Comparison of ENCODE assay signal across 8 mouse cellular contexts in the genomic region with DNA sequence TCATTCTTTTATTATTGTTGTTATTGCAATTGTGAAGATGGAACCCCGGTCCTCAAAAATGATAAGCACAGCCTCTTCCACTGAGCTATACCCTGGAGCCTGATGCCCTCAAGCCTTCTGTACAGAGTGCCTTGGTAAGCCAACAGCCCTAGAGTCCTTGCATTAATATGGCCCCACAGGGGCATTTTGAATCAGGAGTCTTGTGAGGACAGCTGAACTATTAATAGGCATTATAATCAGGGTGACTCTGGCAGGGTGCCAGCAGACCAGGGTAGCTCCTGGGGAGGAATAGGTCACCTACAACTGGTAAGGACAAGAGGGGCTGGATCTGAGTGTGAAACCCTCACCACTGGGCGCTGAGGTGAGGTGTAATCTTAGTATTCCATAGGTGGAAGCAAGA. TPM values are rescaled to one million over a fixed set of nuclear protein-coding genes. Genes with fewer than 3 reads are reported as not detected.
A peak's percentile ranks its signal among the peaks of the same experiment; 100 is the strongest.
DNase-seq lines count a peak whose midpoint lies in the region; ATAC-seq and TF ChIP-seq lines count a peak whose summit lies in the region.

No protein-coding gene starts in this region.

- no peak for TF ChIP-seq EP300 in stomach, postnatal 0 days (optimal IDR thresholded peaks at IDR 0.05)

- TF ChIP-seq CTCF in stomach, postnatal 0 days (IDR thresholded peaks at IDR 0.05; ENCODE audit: low read depth) = no peak

- no peak for DNase-seq in lung, postnatal 14 days
- DNase-seq in hindbrain, embryonic 11.5 days (ENCODE audit: low spot score) = no peak
- DNase-seq in stomach, postnatal 0 days (ENCODE audit: low spot score) = peak; percentile 57
- no peak for DNase-seq in thymus, postnatal 0 days (ENCODE audit: low spot score)
- DNase-seq in spleen, postnatal 4 days (ENCODE audit: low spot score in 2 of 2) = no peak

- peaks cover 32% of the 10 kb centered on the region for H3K4me1 ChIP-seq in lung, embryonic 15.5 days
- peaks cover 16% of the 10 kb centered on the region for H3K4me1 ChIP-seq in embryonic facial prominence, embryonic 13.5 days
- H3K4me1 ChIP-seq in hindbrain, embryonic 11.5 days (replicated peaks; ENCODE audit: control insufficient read depth, insufficient read depth, low read length) = peaks cover 5% of the 10 kb centered on the region; the same call in 1 of the 2 replicates
- H3K4me1 ChIP-seq in limb, embryonic 15.5 days = peaks cover 22% of the 10 kb centered on the region
- peaks cover 3% of the 10 kb centered on the region; the same call in 1 of the 2 replicates for H3K4me1 ChIP-seq in stomach, postnatal 0 days (replicated peaks; ENCODE audit: control insufficient read depth, insufficient read depth)

- WGBS in lung, embryonic 15.5 days = 46% methylated on average over 2 of the region's 2 CpGs
- 58% methylated on average over 2 of the region's 2 CpGs for WGBS in embryonic facial prominence, embryonic 13.5 days
- WGBS in hindbrain, embryonic 11.5 days = 60% methylated on average over 2 of the region's 2 CpGs
- WGBS in limb, embryonic 15.5 days = 51% methylated on average over 2 of the region's 2 CpGs
- 51% methylated on average over 2 of the region's 2 CpGs for WGBS in stomach, postnatal 0 days

- peak overlapping the region; percentile 31 for H3K9ac ChIP-seq in lung, embryonic 15.5 days
- peak overlapping the region; percentile 65 for H3K9ac ChIP-seq in embryonic facial prominence, embryonic 13.5 days
- peak overlapping the region; percentile 20; the same call in 1 of the 2 replicates for H3K9ac ChIP-seq in hindbrain, embryonic 11.5 days (ENCODE audit: low read depth, low read length)
- H3K9ac ChIP-seq in limb, embryonic 15.5 days = no peak overlapping the region; the same call in 1 of the 2 replicates
- peak overlapping the region; percentile 14; the same call in 1 of the 2 replicates for H3K9ac ChIP-seq in stomach, postnatal 0 days (ENCODE audit: low read length)

- peak overlapping the region; percentile 70 for H3K4me2 ChIP-seq in lung, embryonic 15.5 days
- peak overlapping the region; percentile 66 for H3K4me2 ChIP-seq in embryonic facial prominence, embryonic 13.5 days
- H3K4me2 ChIP-seq in hindbrain, embryonic 11.5 days (replicated peaks; ENCODE audit: low read depth, low read length) = peak overlapping the region; percentile 49
- peak overlapping the region; percentile 86 for H3K4me2 ChIP-seq in limb, embryonic 15.5 days
- H3K4me2 ChIP-seq in stomach, postnatal 0 days (replicated peaks; ENCODE audit: low read depth) = peak overlapping the region; percentile 69

- no peaks in the 10 kb centered on the region for H3K27me3 ChIP-seq in lung, embryonic 15.5 days
- no peaks in the 10 kb centered on the region for H3K27me3 ChIP-seq in embryonic facial prominence, embryonic 13.5 days
- H3K27me3 ChIP-seq in hindbrain, embryonic 11.5 days (ENCODE audit: control insufficient read depth, insufficient read depth, low read length) = no peaks in the 10 kb centered on the region
- H3K27me3 ChIP-seq in limb, embryonic 15.5 days = no peaks in the 10 kb centered on the region
- H3K27me3 ChIP-seq in stomach, postnatal 0 days (ENCODE audit: control insufficient read depth, insufficient read depth, low read length) = no peaks in the 10 kb centered on the region

- peaks cover 10% of the 10 kb centered on the region; the same call in 1 of the 2 replicates for H3K36me3 ChIP-seq in lung, embryonic 15.5 days
- peaks cover 17% of the 10 kb centered on the region for H3K36me3 ChIP-seq in embryonic facial prominence, embryonic 13.5 days
- H3K36me3 ChIP-seq in hindbrain, embryonic 11.5 days (ENCODE audit: control insufficient read depth, insufficient read depth, low read length) = no peaks in the 10 kb centered on the region
- H3K36me3 ChIP-seq in limb, embryonic 15.5 days = peaks cover 10% of the 10 kb centered on the region
- H3K36me3 ChIP-seq in stomach, postnatal 0 days (ENCODE audit: control insufficient read depth, insufficient read depth, low read length) = 0 out of 2 replicates have a peak, but pooled peaks cover 2% of the 10 kb centered on the region

- peak overlapping the region; percentile 50 for H3K27ac ChIP-seq in lung, embryonic 15.5 days
- H3K27ac ChIP-seq in embryonic facial prominence, embryonic 13.5 days = peak overlapping the region; percentile 48; the same call in 1 of the 2 replicates
- H3K27ac ChIP-seq in hindbrain, embryonic 11.5 days (ENCODE audit: low read depth, low read length) = no peak overlapping the region
- H3K27ac ChIP-seq in limb, embryonic 15.5 days = peak overlapping the region; percentile 54
- H3K27ac ChIP-seq in stomach, postnatal 0 days (replicated peaks) = peak overlapping the region; percentile 58; the same call in 1 of the 2 replicates

- H3K4me3 ChIP-seq in lung, embryonic 15.5 days = peak overlapping the region; percentile 49
- peak overlapping the region; percentile 78 for H3K4me3 ChIP-seq in embryonic facial prominence, embryonic 13.5 days
- H3K4me3 ChIP-seq in hindbrain, embryonic 11.5 days (ENCODE audit: low read depth, low read length) = peak overlapping the region; percentile 31; the same call in 1 of the 2 replicates
- peak overlapping the region; percentile 65 for H3K4me3 ChIP-seq in limb, embryonic 15.5 days
- peak overlapping the region; percentile 39; the same call in 1 of the 2 replicates for H3K4me3 ChIP-seq in stomach, postnatal 0 days (ENCODE audit: low read depth, low read length)

- no peak for ATAC-seq in lung, embryonic 15.5 days (ENCODE audit: borderline replicate concordance, extremely low read depth, low FRiP score, low TSS enrichment)
- ATAC-seq in embryonic facial prominence, embryonic 13.5 days (ENCODE audit: insufficient number of reproducible peaks, insufficient read depth, low FRiP score, low TSS enrichment, low read depth) = no peak
- no peak for ATAC-seq in hindbrain, embryonic 11.5 days (ENCODE audit: low FRiP score)
- ATAC-seq in limb, embryonic 15.5 days (ENCODE audit: insufficient number of reproducible peaks, low FRiP score, low TSS enrichment, low read depth) = no peak
- ATAC-seq in stomach, postnatal 0 days (ENCODE audit: low FRiP score, low TSS enrichment) = no peak

- no peaks in the 10 kb centered on the region for H3K9me3 ChIP-seq in lung, embryonic 15.5 days
- no peaks in the 10 kb centered on the region for H3K9me3 ChIP-seq in embryonic facial prominence, embryonic 13.5 days
- no peaks in the 10 kb centered on the region for H3K9me3 ChIP-seq in hindbrain, embryonic 11.5 days (ENCODE audit: control insufficient read depth, low read length)
- no peaks in the 10 kb centered on the region for H3K9me3 ChIP-seq in limb, embryonic 15.5 days
- H3K9me3 ChIP-seq in stomach, postnatal 0 days (ENCODE audit: control insufficient read depth, low read length) = no peaks in the 10 kb centered on the region

RNA-seq across cellular contexts. Expression of a gene that starts 0.8 kb away (rescaled TPM):
- 117 and 124 TPM in 2 replicates for polyA plus RNA-seq in lung, embryonic 15.5 days (2015; fragmentation: Nextera tagmentation; extraction: Ambion mirVana)
- 98.6 and 111 TPM in 2 replicates for polyA plus RNA-seq in embryonic facial prominence, embryonic 13.5 days (2015; fragmentation: Nextera tagmentation; extraction: Ambion mirVana)
- polyA plus RNA-seq in hindbrain, embryonic 11.5 days (2014; fragmentation: Nextera tagmentation; extraction: Ambion mirVana) = 94.8 and 96.9 TPM in 2 replicates
- 81.4 and 85.2 TPM in 2 replicates for polyA plus RNA-seq in limb, embryonic 15.5 days (2015; fragmentation: Nextera tagmentation; extraction: Ambion mirVana)
- 31.0 and 35.5 TPM in 2 replicates for polyA plus RNA-seq in stomach, postnatal 0 days (2015; fragmentation: Nextera tagmentation; extraction: Ambion mirVana)
- polyA plus RNA-seq in thymus, postnatal 0 days (2015; fragmentation: Nextera tagmentation; extraction: Ambion mirVana) = 60.0 and 77.9 TPM in 2 replicates

RNA-seq across cellular contexts. Expression of a gene that starts 57.5 kb away (rescaled TPM):
- polyA plus RNA-seq in lung, embryonic 15.5 days (2015; fragmentation: Nextera tagmentation; extraction: Ambion mirVana) = 5.1 and 5.8 TPM in 2 replicates
- 14.8 and 15.9 TPM in 2 replicates for polyA plus RNA-seq in embryonic facial prominence, embryonic 13.5 days (2015; fragmentation: Nextera tagmentation; extraction: Ambion mirVana)
- polyA plus RNA-seq in hindbrain, embryonic 11.5 days (2014; fragmentation: Nextera tagmentation; extraction: Ambion mirVana) = 2.4 and 3.7 TPM in 2 replicates
- 7.7 and 9.9 TPM in 2 replicates for polyA plus RNA-seq in limb, embryonic 15.5 days (2015; fragmentation: Nextera tagmentation; extraction: Ambion mirVana)
- 12.2 and 14.0 TPM in 2 replicates for polyA plus RNA-seq in stomach, postnatal 0 days (2015; fragmentation: Nextera tagmentation; extraction: Ambion mirVana)
- polyA plus RNA-seq in thymus, postnatal 0 days (2015; fragmentation: Nextera tagmentation; extraction: Ambion mirVana) = 2.1 TPM in 2 replicates
